Mouse (Mus musculus) CH12F3 (cell line): ENCODE results near the gene Golph3.

ENCODE experiments used
- in situ Hi-C: fragments of 300-500 bp; cut with MboI; formaldehyde crosslinking; loops from 2 replicates; pipeline ENCODE4 v1.14.3; 2020; ENCODE audit warnings: low sequenced_read_pairs

Golph3 gene

GRCm38 (mm10) chr15:12375641-12376311 is 54.5 kb downstream of the Golph3 start:
- in situ Hi-C loops: loop anchor here (10.0 kb wide), 1 partner anchor 419 kb away; no protein-coding TSS in a partner anchor

DNA sequence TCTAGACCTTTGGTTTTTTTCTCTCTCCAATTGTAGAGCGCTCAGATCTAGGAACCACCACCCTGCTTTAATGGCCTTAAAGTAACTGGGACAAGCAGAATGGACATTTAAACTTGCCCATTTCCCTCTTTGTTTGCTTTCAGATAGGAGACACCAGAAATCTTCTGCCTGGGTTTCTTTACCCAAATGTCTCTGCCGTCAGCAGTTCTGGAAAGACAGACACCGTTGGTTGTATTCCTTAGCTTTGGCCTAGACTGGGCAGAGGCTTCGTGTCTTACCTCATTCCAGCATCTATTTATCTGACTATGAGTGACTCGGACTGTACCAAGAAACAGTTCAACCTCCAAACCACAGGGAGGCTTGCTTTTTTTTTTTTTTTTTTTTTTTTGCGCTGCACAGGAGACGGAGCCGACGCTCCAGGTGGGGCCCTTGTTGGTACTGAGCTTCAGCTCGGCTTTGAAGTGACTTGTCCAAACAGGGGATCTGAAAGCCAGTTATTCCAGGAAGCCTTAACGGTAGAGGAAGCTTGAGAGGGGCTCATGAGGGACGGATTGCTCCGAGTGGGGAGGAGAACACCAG is 55.3 kb downstream of the Golph3 start:
- in situ Hi-C loops: loop anchor here (10.0 kb wide), 1 partner anchor 418 kb away; no protein-coding TSS in a partner anchor

- in situ Hi-C loops: loop anchor here (10.0 kb wide), 1 partner anchor 417 kb away; no protein-coding TSS in a partner anchor
These were observed 56.5 kb downstream of the Golph3 start for GRCm38 (mm10) chr15:12377800-12378199.

GRCm38 (mm10) chr15:12380057-12380456 is 58.8 kb downstream of the Golph3 start:
- in situ Hi-C loops: no loop called here

DNA sequence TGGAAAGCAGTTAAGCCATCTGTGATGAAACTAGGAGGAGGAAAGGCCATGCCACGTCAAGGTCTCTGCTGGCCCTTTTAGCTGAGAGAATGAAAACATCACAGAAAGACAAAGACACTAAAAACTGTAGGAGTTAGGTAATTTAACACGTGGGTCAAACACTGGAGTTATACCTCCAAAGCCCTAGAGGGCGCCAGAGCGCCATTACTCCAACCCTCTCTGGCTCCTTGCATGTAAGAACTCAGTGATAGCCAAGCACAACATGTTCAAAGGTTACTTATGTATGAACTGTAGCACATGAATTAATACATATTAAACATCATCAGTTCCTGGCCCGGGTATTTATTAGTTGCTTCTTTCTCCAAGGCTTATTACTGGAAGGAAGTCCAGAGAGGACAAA is 59.3 kb downstream of the Golph3 start:
- in situ Hi-C loops: no loop called here

DNA sequence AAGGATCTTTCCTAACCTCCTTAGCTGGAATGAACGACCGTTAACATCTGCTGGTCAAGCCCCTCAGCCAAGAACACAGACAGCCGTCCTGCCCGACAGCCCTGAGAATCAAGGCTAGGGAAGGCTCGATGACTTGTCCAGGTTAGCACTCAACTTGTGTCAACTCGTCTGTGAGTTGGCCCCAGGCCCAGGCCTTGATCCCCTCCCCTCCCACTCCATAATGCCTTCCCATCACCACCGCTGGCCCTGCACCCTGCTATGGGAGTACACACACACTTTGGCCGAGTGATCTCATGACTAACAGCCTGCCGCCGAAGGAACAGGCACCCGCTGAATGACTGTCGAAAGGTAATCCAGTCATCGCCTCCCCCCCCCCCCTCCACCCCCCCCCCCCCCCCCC is 63.4 kb downstream of the Golph3 start:
- in situ Hi-C loops: no loop called here

GRCm38 (mm10) chr15:12388726-12389489 is 67.7 kb downstream of the Golph3 start:
- in situ Hi-C loops: no loop called here

DNA sequence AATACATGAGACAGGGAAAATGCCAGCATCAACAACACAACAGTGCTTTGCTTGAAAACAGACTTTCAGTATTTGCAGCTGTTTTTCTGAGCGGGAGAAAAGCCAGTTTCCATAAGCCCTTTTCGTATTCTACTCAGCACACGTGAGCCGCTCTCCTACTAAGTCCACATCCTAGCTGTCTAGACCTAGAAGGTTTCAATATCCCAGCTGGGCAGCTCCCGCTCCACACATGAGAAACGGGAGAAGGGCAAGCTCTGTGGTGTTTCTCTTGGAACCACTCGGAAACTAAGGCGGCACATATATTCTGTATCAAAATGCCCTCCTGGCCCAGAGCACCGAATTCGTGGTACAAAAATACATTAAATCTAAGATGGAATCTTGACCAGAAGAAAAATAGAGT is 73.5 kb downstream of the Golph3 start:
- in situ Hi-C loops: no loop called here

DNA sequence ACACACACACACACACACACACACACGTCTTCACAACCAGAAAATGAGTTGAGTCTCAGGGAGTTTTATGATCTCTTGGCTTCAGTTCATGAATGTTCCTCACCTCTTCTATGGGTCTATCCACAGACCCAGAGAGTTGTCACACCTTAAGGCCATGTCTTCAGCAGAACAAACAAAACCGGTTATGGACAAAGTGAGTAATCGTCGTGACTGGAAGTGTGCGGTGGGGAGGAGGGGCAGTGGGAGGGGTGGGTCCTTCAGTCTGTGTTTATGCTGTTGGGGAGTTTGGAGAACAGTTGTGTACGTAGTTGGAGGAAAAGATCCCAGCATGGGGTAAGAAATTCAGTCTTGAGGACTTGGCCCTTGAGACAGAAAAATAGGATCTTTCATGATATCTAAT is 75.8 kb downstream of the Golph3 start:
- in situ Hi-C loops: no loop called here
